Mouse (Mus musculus) stomach, embryonic 16.5 days (tissue): ENCODE measurements around the gene Wbp2. TPM values are rescaled to one million over a fixed set of nuclear protein-coding genes. Genes with fewer than 3 reads are reported as not detected.

Experiments
- ATAC-seq: fragments of 200-750 bp; cut with Nextera tagmentation; 2 replicates; pipeline ENCODE4 v1.8.0; 2017; ENCODE audit warnings: moderate number of reproducible peaks, moderate TSS enrichment; ENCODE audit not compliant: insufficient read depth, low FRiP score
- H3K27ac ChIP-seq: fragments of 300-500 bp; sonication (generic); 2 replicates; pipeline ENCODE4 v1.5.1; 2014; ENCODE audit warnings: low read length
- H3K27me3 ChIP-seq: fragments of 300-500 bp; sonication (generic); 2 replicates; pipeline ENCODE4 v1.6.1; 2014; ENCODE audit warnings: low read length, control low read depth, mixed read lengths; ENCODE audit not compliant: control insufficient read depth, insufficient read depth
- H3K36me3 ChIP-seq: fragments of 300-500 bp; sonication (generic); 2 replicates; pipeline ENCODE4 v1.6.1; 2014; ENCODE audit warnings: low read length; ENCODE audit not compliant: control insufficient read depth, insufficient read depth
- H3K4me1 ChIP-seq: fragments of 300-500 bp; sonication (generic); 2 replicates; pipeline ENCODE4 v1.6.1; 2014; ENCODE audit warnings: low read length, control low read depth, mixed read lengths; ENCODE audit not compliant: control insufficient read depth, insufficient read depth
- H3K4me2 ChIP-seq: fragments of 300-500 bp; sonication (generic); 2 replicates; pipeline ENCODE4 v1.6.1; 2014; ENCODE audit warnings: low read depth, low read length, mixed read lengths
- H3K4me3 ChIP-seq: fragments of 300-500 bp; sonication (generic); replicated peaks from 2 replicates; pipeline ENCODE4 v1.5.1; 2014; ENCODE audit warnings: mild to moderate bottlenecking, low read length
- H3K9ac ChIP-seq: fragments of 300-500 bp; sonication (generic); 2 replicates; pipeline ENCODE4 v1.6.1; 2014; ENCODE audit warnings: low read length
- H3K9me3 ChIP-seq: fragments of 300-500 bp; sonication (generic); replicated peaks from 2 replicates; pipeline ENCODE4 v1.6.1; 2016; ENCODE audit warnings: low read length, control low read depth; ENCODE audit not compliant: control insufficient read depth
- WGBS: fragments of 180-500 bp; shearing (Covaris S2); extraction: QIAGEN DNeasy Blood & Tissue Kit; methylation state at CpG from one replicate; pipeline ENCODE4 v1.1.7; 2014; 5-methylcytosine and 5-hydroxymethylcytosine counted together
- polyA plus RNA-seq: library from polyadenylated mRNA; unstranded; fragments of >200 nt; fragmentation: Nextera tagmentation; extraction: Ambion mirVana; gene quantifications from 2 replicates; pipeline ENCODE4 v1.2.1, GENCODE M21; 2015

The Wbp2 gene
- polyA plus RNA-seq, 1 experiment from 2014 or later: 81.8 TPM

GRCm38 (mm10) chr11:116062521-116062920, 24.3 kb downstream of the Wbp2 start:
- Histone ChIP-seq H3K4me3 (no peak overlapping the region), H3K9ac (no peak overlapping the region), H3K9me3 (no peaks in the 10 kb centered on the region), H3K36me3 (peaks cover 11% of the 10 kb centered on the region), H3K4me1 (no peaks in the 10 kb centered on the region), H3K4me2 (no peak overlapping the region), H3K27ac (no peak overlapping the region), H3K27me3 (no peaks in the 10 kb centered on the region)
- WGBS: 63% methylated on average over 8 of the region's 8 CpGs
- ATAC-seq: no peak

GRCm38 (mm10) chr11:116061641-116062415, 25.0 kb downstream of the Wbp2 start:
- WGBS: 86% methylated on average over 13 of the region's 13 CpGs
- H3K4me3 ChIP-seq: no peak overlapping the region
- ATAC-seq: no peak
- peaks cover 11% of the 10 kb centered on the region for H3K36me3 ChIP-seq
- H3K9ac ChIP-seq: no peak overlapping the region
- no peak overlapping the region for H3K27ac ChIP-seq
- no peaks in the 10 kb centered on the region for H3K9me3 ChIP-seq
- no peak overlapping the region for H3K4me2 ChIP-seq
- H3K27me3 ChIP-seq: no peaks in the 10 kb centered on the region
- H3K4me1 ChIP-seq: no peaks in the 10 kb centered on the region

GRCm38 (mm10) chr11:116060596-116060995, 26.2 kb downstream of the Wbp2 start:
- no peak overlapping the region for H3K9ac ChIP-seq
- 68% methylated on average over 9 of the region's 9 CpGs for WGBS
- ATAC-seq: peak; percentile 49; the same call in 1 of the 2 replicates
- H3K27ac ChIP-seq: peak overlapping the region; percentile 20; the same call in 1 of the 2 replicates
- no peak overlapping the region for H3K4me3 ChIP-seq
- no peaks in the 10 kb centered on the region for H3K9me3 ChIP-seq
- peaks cover 18% of the 10 kb centered on the region for H3K36me3 ChIP-seq
- H3K27me3 ChIP-seq: no peaks in the 10 kb centered on the region
- H3K4me2 ChIP-seq: no peak overlapping the region
- no peaks in the 10 kb centered on the region for H3K4me1 ChIP-seq

GRCm38 (mm10) chr11:116059691-116060025, 27.1 kb downstream of the Wbp2 start:
- Histone ChIP-seq H3K4me2 (no peak overlapping the region), H3K27ac (no peak overlapping the region), H3K4me1 (no peaks in the 10 kb centered on the region), H3K9me3 (no peaks in the 10 kb centered on the region), H3K4me3 (no peak overlapping the region), H3K36me3 (peaks cover 18% of the 10 kb centered on the region), H3K9ac (no peak overlapping the region), H3K27me3 (no peaks in the 10 kb centered on the region)
- ATAC-seq: no peak
- 90% methylated on average over 11 of the region's 11 CpGs for WGBS

GRCm38 (mm10) chr11:116058868-116059690, 27.7 kb downstream of the Wbp2 start:
- Histone ChIP-seq H3K27ac (no peak overlapping the region), H3K9ac (no peak overlapping the region), H3K4me2 (no peak overlapping the region), H3K4me1 (no peaks in the 10 kb centered on the region), H3K36me3 (peaks cover 18% of the 10 kb centered on the region), H3K4me3 (no peak overlapping the region), H3K9me3 (no peaks in the 10 kb centered on the region), H3K27me3 (no peaks in the 10 kb centered on the region)
- 84% methylated on average over 17 of the region's 17 CpGs for WGBS
- no peak for ATAC-seq

GRCm38 (mm10) chr11:116058022-116058614, 28.7 kb downstream of the Wbp2 start:
- H3K36me3 ChIP-seq: peaks cover 24% of the 10 kb centered on the region
- no peak overlapping the region for H3K4me2 ChIP-seq
- H3K9ac ChIP-seq: no peak overlapping the region
- no peaks in the 10 kb centered on the region for H3K9me3 ChIP-seq
- H3K4me3 ChIP-seq: no peak overlapping the region
- 68% methylated on average over 12 of the region's 12 CpGs for WGBS
- H3K27ac ChIP-seq: no peak overlapping the region
- no peaks in the 10 kb centered on the region for H3K4me1 ChIP-seq
- no peak for ATAC-seq
- no peaks in the 10 kb centered on the region for H3K27me3 ChIP-seq

GRCm38 (mm10) chr11:116057237-116057881, 29.4 kb downstream of the Wbp2 start:
- H3K9ac ChIP-seq: no peak overlapping the region
- no peaks in the 10 kb centered on the region for H3K9me3 ChIP-seq
- no peaks in the 10 kb centered on the region for H3K4me1 ChIP-seq
- no peak for ATAC-seq
- no peaks in the 10 kb centered on the region for H3K27me3 ChIP-seq
- no peak overlapping the region for H3K4me2 ChIP-seq
- peaks cover 30% of the 10 kb centered on the region for H3K36me3 ChIP-seq
- no peak overlapping the region for H3K27ac ChIP-seq
- 85% methylated on average over 4 of the region's 4 CpGs for WGBS
- H3K4me3 ChIP-seq: no peak overlapping the region

GRCm38 (mm10) chr11:116055873-116056272, 30.9 kb downstream of the Wbp2 start:
- Histone ChIP-seq H3K9ac (no peak overlapping the region), H3K4me1 (no peaks in the 10 kb centered on the region), H3K4me2 (no peak overlapping the region), H3K9me3 (no peaks in the 10 kb centered on the region), H3K27me3 (no peaks in the 10 kb centered on the region), H3K27ac (no peak overlapping the region), H3K4me3 (no peak overlapping the region), H3K36me3 (peaks cover 39% of the 10 kb centered on the region)
- WGBS: 94% methylated on average over 11 of the region's 11 CpGs
- ATAC-seq: no peak
